Mouse (Mus musculus) ES-Bruce4 (cell line): ENCODE measurements at regions not wholly inside any gene's neighbourhood (a gene's known extent, or its start where the extent isn't known, plus 50 kb on each side); places are given as distances from the start of the nearest gene placed in this dataset.

Experiments
- H3K27ac ChIP-seq: 2 replicates; pipeline ENCODE4 v1.5.1; 2012; ENCODE audit warnings: low read length, inconsistent platforms; ENCODE audit not compliant: insufficient read depth
- H3K27me3 ChIP-seq: 2 replicates; pipeline ENCODE4 v1.6.1; 2012; ENCODE audit warnings: mild to moderate bottlenecking, low read length, inconsistent platforms; ENCODE audit not compliant: control insufficient read depth, poor library complexity, insufficient read depth, severe bottlenecking
- H3K36me3 ChIP-seq: 2 replicates; pipeline ENCODE4 v1.6.1; 2012; ENCODE audit warnings: inconsistent platforms, mild to moderate bottlenecking, low read length, moderate library complexity; ENCODE audit not compliant: control insufficient read depth, poor library complexity, insufficient read depth, severe bottlenecking
- H3K4me1 ChIP-seq: one replicate; pipeline ENCODE4 v1.8.1; 2011; ENCODE audit warnings: low read length; ENCODE audit not compliant: control insufficient read depth, insufficient read depth
- H3K4me3 ChIP-seq: 2 replicates; pipeline ENCODE4 v1.5.1; 2011; ENCODE audit warnings: low read depth, mild to moderate bottlenecking, low read length
- H3K9ac ChIP-seq: 2 replicates; pipeline ENCODE4 v1.6.1; 2012; ENCODE audit warnings: low read depth, mild to moderate bottlenecking, inconsistent platforms; ENCODE audit not compliant: poor library complexity, severe bottlenecking
- H3K9me3 ChIP-seq: replicated peaks from 2 replicates; pipeline ENCODE4 v1.6.1; 2012; ENCODE audit warnings: mild to moderate bottlenecking, low read length, inconsistent platforms; ENCODE audit not compliant: control insufficient read depth, poor library complexity, insufficient read depth, severe bottlenecking
- CTCF ChIP-seq: IDR thresholded peaks from one replicate; pipeline ENCODE4 v1.8.1; 2011; ENCODE audit warnings: low read depth, low read length
- EP300 ChIP-seq: IDR thresholded peaks from 2 replicates; pipeline ENCODE4 v1.6.1; 2011; ENCODE audit warnings: low read depth, low read length; ENCODE audit not compliant: insufficient read depth
- POLR2A ChIP-seq: IDR thresholded peaks from one replicate; pipeline ENCODE4 v1.8.1; 2011; ENCODE audit warnings: low read length; ENCODE audit not compliant: insufficient read depth

- no peak overlapping the region for H3K4me3 ChIP-seq
- no peak overlapping the region for H3K27ac ChIP-seq
- H3K4me1 ChIP-seq = no peaks in the 10 kb centered on the region
- peak; percentile 61; the same call in 1 of the 2 replicates for TF ChIP-seq EP300
- TF ChIP-seq CTCF = no peak
- no peak overlapping the region for H3K9ac ChIP-seq
- H3K36me3 ChIP-seq = no peaks in the 10 kb centered on the region
- H3K27me3 ChIP-seq = no peaks in the 10 kb centered on the region
- H3K9me3 ChIP-seq = no peaks in the 10 kb centered on the region
Measured at GRCm38 (mm10) chr6:47365651-47366645, 87.2 kb upstream of the Cul1 start.

- Histone ChIP-seq H3K36me3 (no peaks in the 10 kb centered on the region), H3K27me3 (no peaks in the 10 kb centered on the region), H3K9me3 (no peaks in the 10 kb centered on the region), H3K27ac (no peak overlapping the region), H3K4me3 (no peak overlapping the region), H3K4me1 (no peaks in the 10 kb centered on the region), H3K9ac (no peak overlapping the region)
- no peak for TF ChIP-seq POLR2A
- TF ChIP-seq EP300 = no peak
- no peak for TF ChIP-seq CTCF
Measured at GRCm38 (mm10) chr6:47367461-47367860, 85.7 kb upstream of the Cul1 start.

GRCm38 (mm10) chr6:47375705-47376104 is 77.5 kb upstream of the Cul1 start:
- Histone ChIP-seq H3K27me3 (no peaks in the 10 kb centered on the region), H3K9ac (no peak overlapping the region), H3K4me3 (no peak overlapping the region), H3K27ac (no peak overlapping the region), H3K9me3 (no peaks in the 10 kb centered on the region), H3K36me3 (no peaks in the 10 kb centered on the region), H3K4me1 (no peaks in the 10 kb centered on the region)
- TF ChIP-seq CTCF (no peak), POLR2A (no peak), EP300 (no peak)

GRCm38 (mm10) chr6:47381451-47381850 is 71.7 kb upstream of the Cul1 start:
- no peak for TF ChIP-seq POLR2A
- no peak for TF ChIP-seq EP300
- TF ChIP-seq CTCF = no peak
- Histone ChIP-seq H3K9me3 (no peaks in the 10 kb centered on the region), H3K27ac (no peak overlapping the region), H3K36me3 (no peaks in the 10 kb centered on the region), H3K4me1 (no peaks in the 10 kb centered on the region), H3K27me3 (no peaks in the 10 kb centered on the region), H3K9ac (no peak overlapping the region), H3K4me3 (no peak overlapping the region)

GRCm38 (mm10) chr6:47386550-47386949 is 66.6 kb upstream of the Cul1 start:
- no peaks in the 10 kb centered on the region for H3K4me1 ChIP-seq
- no peaks in the 10 kb centered on the region for H3K27me3 ChIP-seq
- H3K27ac ChIP-seq = no peak overlapping the region
- H3K9me3 ChIP-seq = no peaks in the 10 kb centered on the region
- no peak overlapping the region for H3K4me3 ChIP-seq
- H3K9ac ChIP-seq = no peak overlapping the region
- TF ChIP-seq CTCF = no peak
- no peak for TF ChIP-seq POLR2A
- TF ChIP-seq EP300 = no peak
- H3K36me3 ChIP-seq = no peaks in the 10 kb centered on the region

GRCm38 (mm10) chr6:47389908-47390307 is 63.3 kb upstream of the Cul1 start:
- Histone ChIP-seq H3K36me3 (no peaks in the 10 kb centered on the region), H3K27me3 (no peaks in the 10 kb centered on the region; the same call in 1 of the 2 replicates), H3K4me1 (no peaks in the 10 kb centered on the region), H3K9ac (no peak overlapping the region), H3K4me3 (no peak overlapping the region), H3K9me3 (no peaks in the 10 kb centered on the region), H3K27ac (no peak overlapping the region)
- TF ChIP-seq CTCF = no peak
- no peak for TF ChIP-seq EP300
- TF ChIP-seq POLR2A = no peak
